Mouse (Mus musculus) cerebellum, adult 11 months (tissue): ENCODE data around the gene Gng7.
A peak's percentile ranks its signal among the peaks of the same experiment; 100 is the strongest.
"Not testable (repeated sequence)": the region's sequence is repeated elsewhere in the genome, so short reads cannot be mapped to it uniquely, and the experiment has no call there.

Experiments
- DNase-seq: peaks from one replicate; pipeline ENCODE4 v3.0.0; 2022

Gng7 gene

GRCm38 (mm10) chr10:80994621-80995020, 20.1 kb downstream of the Gng7 start:
- DNase-seq = no peak

DNA sequence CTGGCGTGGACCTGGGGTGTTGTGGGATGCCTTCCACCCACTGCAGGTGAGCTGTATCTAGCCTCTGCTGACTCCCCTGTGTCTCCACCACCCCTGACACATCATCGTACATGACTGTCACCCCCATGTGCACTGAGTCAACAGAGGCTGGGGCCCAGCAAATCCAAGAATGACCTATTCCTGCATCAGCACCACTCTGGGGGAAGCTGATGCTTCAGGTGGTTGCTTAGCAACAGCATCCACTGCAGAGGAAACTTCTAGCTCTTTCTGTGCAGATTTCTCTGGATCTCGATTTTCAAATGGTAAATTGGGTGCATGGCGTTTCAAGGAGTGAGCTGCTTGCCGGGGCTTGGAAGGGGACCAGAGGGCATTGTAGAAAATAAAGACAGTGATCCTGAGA, 21.5 kb downstream of the Gng7 start:
- DNase-seq = no peak

- no peak for DNase-seq
Measured at GRCm38 (mm10) chr10:80991945-80992344, 22.8 kb downstream of the Gng7 start.

GRCm38 (mm10) chr10:80991007-80991406, 23.7 kb downstream of the Gng7 start:
- no peak for DNase-seq

- no peak for DNase-seq
Measured at GRCm38 (mm10) chr10:80990406-80990805, 24.3 kb downstream of the Gng7 start.

- not testable (repeated sequence) for DNase-seq
Measured at GRCm38 (mm10) chr10:80989854-80990253, 24.9 kb downstream of the Gng7 start.

DNA sequence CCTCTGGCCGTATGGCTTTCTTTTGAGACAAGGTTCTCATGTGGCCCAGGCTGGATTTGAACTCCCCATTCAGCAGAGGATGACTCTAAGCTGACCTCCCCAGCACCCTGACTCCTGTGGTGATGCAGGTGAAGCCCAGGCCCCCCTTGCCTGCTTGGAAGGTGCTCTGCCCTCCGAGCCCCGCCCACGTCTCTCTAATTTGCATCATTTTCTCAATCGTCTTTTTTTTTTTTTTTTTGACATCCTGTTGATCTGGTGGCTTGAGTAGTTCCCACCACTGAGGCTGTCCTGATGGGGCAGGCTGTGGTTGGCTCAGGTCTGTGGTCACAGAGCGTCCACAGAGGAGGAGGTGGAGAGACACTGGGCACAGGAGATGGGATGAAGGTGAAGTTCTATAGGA, 25.3 kb downstream of the Gng7 start:
- DNase-seq = no peak

DNA sequence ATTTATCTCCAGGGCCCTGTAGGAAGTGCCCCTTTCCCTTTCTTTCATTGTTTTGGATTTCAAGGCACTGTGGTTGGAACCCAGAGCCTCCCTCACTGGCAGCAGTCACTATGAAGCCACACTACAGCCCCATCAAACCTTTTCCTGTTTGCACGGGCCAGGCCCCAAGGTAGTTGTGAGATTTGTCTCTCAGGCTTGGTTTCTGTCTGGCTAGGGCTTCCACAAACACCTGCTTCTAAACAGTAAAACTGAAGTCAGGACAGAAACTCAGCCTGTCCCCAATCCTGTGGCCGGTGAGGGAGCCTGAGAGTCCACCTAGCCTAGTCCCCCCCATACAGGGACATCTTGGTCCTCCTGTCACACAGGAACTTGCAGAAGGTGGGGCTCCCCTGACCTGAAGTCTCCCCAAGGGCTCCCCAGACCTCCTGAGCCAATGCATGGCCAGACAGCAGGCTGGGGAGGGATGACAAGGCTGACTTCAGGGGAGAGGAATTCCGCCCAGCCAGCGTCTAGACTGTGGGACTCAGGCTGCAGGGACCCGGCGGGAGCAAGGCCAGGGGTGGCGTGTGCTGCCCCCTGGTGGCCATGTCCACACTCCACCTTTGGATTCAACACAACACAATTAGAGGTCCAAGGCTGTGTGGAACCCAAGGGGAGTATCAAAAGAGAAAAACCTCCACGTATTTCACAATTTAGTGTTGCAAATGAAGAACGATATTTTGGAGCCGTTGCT, 26.9 kb downstream of the Gng7 start:
- DNase-seq = peak; percentile 79

GRCm38 (mm10) chr10:80986754-80987153, 28.0 kb downstream of the Gng7 start:
- DNase-seq = no peak

- DNase-seq = no peak
Measured at GRCm38 (mm10) chr10:80985970-80986701, 28.6 kb downstream of the Gng7 start.

GRCm38 (mm10) chr10:80985241-80985969, 29.3 kb downstream of the Gng7 start:
- peak; percentile 55 for DNase-seq

DNA sequence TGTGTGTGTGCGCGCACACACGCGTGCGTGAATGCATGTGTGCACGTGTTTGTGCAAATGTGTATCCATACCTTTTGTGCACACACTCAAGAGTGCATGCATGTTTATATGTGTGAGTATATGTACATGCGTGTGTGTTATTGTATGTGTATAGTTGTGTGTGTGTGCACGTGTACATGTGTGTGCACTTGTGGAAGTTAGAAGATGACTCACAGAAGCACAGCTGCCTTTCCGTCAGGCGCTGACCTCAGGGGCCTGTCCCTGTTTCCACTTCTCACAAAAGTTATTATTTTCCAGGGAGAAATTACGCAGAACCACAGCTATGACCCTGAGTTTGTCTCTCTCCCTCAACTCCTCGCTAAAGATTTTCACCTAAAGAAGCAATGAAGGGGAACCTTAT, 30.5 kb downstream of the Gng7 start:
- DNase-seq = no peak

DNA sequence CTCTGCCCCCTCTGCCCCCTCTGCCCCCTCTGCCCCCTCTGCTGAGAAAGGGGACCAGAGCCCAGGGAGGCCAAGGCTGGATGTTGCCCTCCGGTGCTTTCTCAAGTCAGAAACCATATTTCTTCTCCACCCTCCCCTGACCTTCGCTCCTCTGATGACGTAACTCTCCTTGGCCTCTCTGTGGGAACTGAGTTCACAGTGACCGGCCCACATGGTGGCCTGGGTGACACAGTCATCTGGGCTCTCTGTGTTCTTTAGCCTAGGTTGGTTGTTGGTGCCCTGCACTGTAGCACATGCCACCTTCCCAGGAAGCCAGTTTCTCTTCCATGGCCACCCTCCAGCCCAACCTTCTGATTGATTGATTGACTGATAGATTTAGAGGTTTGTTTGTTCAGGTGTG, 32.4 kb downstream of the Gng7 start:
- no peak for DNase-seq

GRCm38 (mm10) chr10:80981564-80982112, 33.1 kb downstream of the Gng7 start:
- no peak for DNase-seq

- no peak for DNase-seq
Measured at GRCm38 (mm10) chr10:80975478-80975877, 39.3 kb downstream of the Gng7 start.

DNA sequence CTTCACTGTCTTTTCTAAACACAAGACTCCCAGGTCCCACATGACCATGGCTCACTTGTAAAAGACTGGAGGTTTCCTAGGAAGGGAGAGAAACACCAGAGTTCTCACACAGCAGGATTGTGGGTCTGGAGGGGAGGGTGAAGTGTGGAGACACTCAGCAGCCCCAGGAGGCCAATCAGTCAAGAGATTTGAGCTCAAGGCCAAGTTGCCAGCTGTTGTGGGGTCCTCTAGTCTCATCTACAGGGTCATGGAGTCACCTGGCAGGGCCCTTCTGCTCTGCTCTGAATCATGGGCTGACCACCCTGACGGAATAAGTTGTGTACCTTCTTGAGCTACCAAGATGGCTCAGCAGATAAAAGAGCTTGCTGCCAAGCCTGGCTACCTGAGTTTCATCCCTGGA, 41.0 kb downstream of the Gng7 start:
- no peak for DNase-seq

- DNase-seq = peak; percentile 81
Measured at GRCm38 (mm10) chr10:80972071-80972987, 42.4 kb downstream of the Gng7 start.

- DNase-seq = no peak
Measured at GRCm38 (mm10) chr10:80971533-80971932, 43.2 kb downstream of the Gng7 start.

DNA sequence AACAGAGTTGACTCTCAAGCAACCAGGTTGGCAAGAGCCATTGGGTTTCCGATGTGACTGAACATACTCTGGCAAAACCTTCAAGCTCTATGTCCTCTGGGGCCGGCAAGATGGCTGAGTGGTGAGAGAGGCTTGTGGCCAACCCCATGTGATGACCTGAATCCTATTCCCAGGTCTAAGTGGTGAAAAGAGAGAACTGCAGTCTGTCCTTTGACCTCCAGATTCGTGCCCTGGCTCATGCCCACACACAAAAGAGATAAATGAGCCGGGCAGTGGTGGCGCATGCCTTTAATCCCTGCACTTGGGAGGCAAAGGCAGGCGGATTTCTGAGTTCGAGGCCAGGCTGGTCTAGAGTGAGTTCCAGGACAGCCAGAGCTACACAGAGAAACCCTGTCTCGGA, 44.6 kb downstream of the Gng7 start:
- no peak for DNase-seq

GRCm38 (mm10) chr10:80969298-80969697, 45.4 kb downstream of the Gng7 start:
- DNase-seq = no peak

DNA sequence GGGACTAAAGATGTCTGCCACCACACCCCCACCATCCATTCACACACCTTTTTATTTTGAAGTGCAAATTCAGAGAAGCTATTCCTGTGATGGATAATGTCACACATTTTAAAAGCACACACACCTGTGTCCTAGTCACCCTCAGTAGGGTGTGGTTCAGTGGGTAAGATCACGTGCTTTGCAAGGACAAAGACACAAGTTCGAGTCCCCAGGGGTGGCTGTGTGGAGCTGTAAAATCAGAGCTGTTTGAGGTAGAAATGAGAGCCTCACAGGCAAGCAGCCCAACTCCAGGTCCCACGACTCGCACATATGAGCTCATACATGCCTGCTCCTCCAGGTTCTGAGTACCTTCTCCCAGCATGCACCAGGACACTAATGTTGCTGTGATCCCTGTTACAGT, 46.6 kb downstream of the Gng7 start:
- DNase-seq = no peak

DNA sequence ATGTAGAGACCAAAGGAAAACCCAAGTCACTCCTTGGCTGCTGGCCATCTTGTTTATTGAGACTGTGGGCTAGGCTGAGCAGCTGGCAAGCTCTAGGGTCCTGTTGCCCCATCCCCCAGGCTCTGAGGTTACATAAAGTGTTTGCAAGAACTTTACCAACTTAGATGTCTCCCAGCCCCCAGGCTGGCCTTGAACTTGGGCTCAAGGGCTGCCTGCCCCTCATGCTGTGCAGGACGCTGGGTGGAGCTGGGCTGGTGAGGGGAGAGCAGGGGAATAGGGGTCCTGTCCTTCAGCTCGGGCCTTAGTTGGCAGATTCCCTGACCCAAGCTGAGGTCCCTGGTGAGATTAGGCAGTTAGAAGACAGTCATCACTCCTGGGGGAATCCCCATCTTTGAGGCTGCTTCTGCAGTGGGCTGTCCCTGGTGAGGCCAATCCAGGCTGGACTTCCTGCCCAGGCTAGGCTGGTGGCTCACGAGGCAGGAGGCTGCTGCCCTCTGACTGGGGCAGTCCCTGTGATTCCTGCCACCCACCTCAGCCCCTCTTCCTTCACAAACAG, 47.6 kb downstream of the Gng7 start:
- no peak for DNase-seq
